ENCODE assay signal across 24 mouse cellular contexts in genomic region chr3:109522115-109522514, GRCm38 (mm10).
DNase-seq lines count a peak whose midpoint lies in the region; ATAC-seq lines count a peak whose summit lies in the region.
"Had no signal": no experiment of that assay in that cellular context is flagged by ENCODE, and none has a peak within 500 bp of the region (broad histone marks: within the 10 kb centered on the region; RNA-seq: fewer than 3 reads in every experiment).

No protein-coding gene starts in this region.

- peak; percentile 50 for ATAC-seq in frontal cortex, adult (ENCODE audit: low TSS enrichment)
- no peak for ATAC-seq in heart, embryonic 13.5 days (ENCODE audit: extremely low read depth, insufficient number of reproducible peaks, low FRiP score, low TSS enrichment)
- no peak for ATAC-seq in heart, embryonic 15.5 days (replicated peaks; ENCODE audit: insufficient number of reproducible peaks, insufficient read depth, low FRiP score, low read depth)
- ATAC-seq: activated CD4-positive, CD25-positive, alpha-beta regulatory T cell, adult 4 months; CD4-positive, CD25-positive, alpha-beta regulatory T cell, adult 4 months; forebrain, embryonic 13.5 days; forebrain, embryonic 15.5 days; Patski had no signal

- no peak overlapping the region for H3K4me3 ChIP-seq in heart, embryonic 13.5 days
- no peak overlapping the region for H3K4me3 ChIP-seq in heart, embryonic 15.5 days
- H3K4me3 ChIP-seq: embryonic facial prominence, embryonic 10.5 days; embryonic facial prominence, embryonic 12.5 days; forebrain, embryonic 13.5 days; forebrain, embryonic 15.5 days had no signal

- DNase-seq in frontal cortex, postnatal 36 days (ENCODE audit: low spot score in 2 of 2), result no peak
- no peak for DNase-seq in heart, adult 18-20 months
- DNase-seq in heart, adult 11 months, result no peak
- DNase-seq: adrenal gland, adult 8-10 months; adrenal gland, postnatal 14 days; adrenal gland, postnatal 36 days; B cell, adult 2 months; cerebellum, adult 11-12 months; cerebellum, adult 2 months; cerebellum, adult 9-10 months; cerebellum, postnatal 10 days; cerebellum, postnatal 25 days had no signal

- no peaks in the 10 kb centered on the region for H3K27me3 ChIP-seq in heart, embryonic 13.5 days (replicated peaks)
- no peaks in the 10 kb centered on the region for H3K27me3 ChIP-seq in heart, embryonic 15.5 days
- H3K27me3 ChIP-seq: CH12.LX; embryonic facial prominence, embryonic 12.5 days; forebrain, embryonic 13.5 days; forebrain, embryonic 15.5 days; Patski had no signal

- no peaks in the 10 kb centered on the region for H3K36me3 ChIP-seq in heart, embryonic 13.5 days
- H3K36me3 ChIP-seq in heart, embryonic 15.5 days, result no peaks in the 10 kb centered on the region
- H3K36me3 ChIP-seq: embryonic facial prominence, embryonic 10.5 days; embryonic facial prominence, embryonic 12.5 days; forebrain, embryonic 15.5 days; G1E had no signal

- H3K4me1 ChIP-seq in heart, embryonic 13.5 days, result peaks cover 5% of the 10 kb centered on the region; the same call in 1 of the 2 replicates
- H3K4me1 ChIP-seq in heart, embryonic 15.5 days (replicated peaks), result no peaks in the 10 kb centered on the region; the same call in 1 of the 2 replicates
- H3K4me1 ChIP-seq: embryonic facial prominence, embryonic 12.5 days; forebrain, embryonic 15.5 days had no signal

- 44% methylated on average over 7 of the region's 7 CpGs for WGBS in heart, embryonic 13.5 days
- WGBS in heart, embryonic 15.5 days, result 48% methylated on average over 7 of the region's 7 CpGs

- peak overlapping the region; percentile 16; the same call in 1 of the 2 replicates for H3K4me2 ChIP-seq in heart, embryonic 13.5 days
- H3K4me2 ChIP-seq in heart, embryonic 15.5 days, result 0 out of 2 replicates have a peak overlapping the region, but pooled peaks have one; percentile 4
- H3K4me2 ChIP-seq: embryonic facial prominence, embryonic 12.5 days; forebrain, embryonic 13.5 days; forebrain, embryonic 15.5 days had no signal

- no peak overlapping the region for H3K27ac ChIP-seq in heart, embryonic 13.5 days (replicated peaks)
- H3K27ac ChIP-seq in heart, embryonic 15.5 days, result no peak overlapping the region
- H3K27ac ChIP-seq: embryonic facial prominence, embryonic 10.5 days; embryonic facial prominence, embryonic 12.5 days; forebrain, embryonic 13.5 days; forebrain, embryonic 15.5 days had no signal

- no peak overlapping the region for H3K9ac ChIP-seq in heart, embryonic 13.5 days
- H3K9ac ChIP-seq in heart, embryonic 15.5 days, result no peak overlapping the region
- H3K9ac ChIP-seq: embryonic facial prominence, embryonic 12.5 days; forebrain, embryonic 13.5 days; forebrain, embryonic 15.5 days had no signal

- H3K9me3 ChIP-seq in heart, embryonic 13.5 days, result no peaks in the 10 kb centered on the region
- H3K9me3 ChIP-seq in heart, embryonic 15.5 days (replicated peaks), result no peaks in the 10 kb centered on the region
- H3K9me3 ChIP-seq: embryonic facial prominence, embryonic 10.5 days; embryonic facial prominence, embryonic 12.5 days; forebrain, embryonic 13.5 days; forebrain, embryonic 15.5 days had no signal
